Mouse (Mus musculus): ENCODE data around the gene Lrmda.
A peak's percentile ranks its signal among the peaks of the same experiment; 100 is the strongest.

Gene Lrmda

DNA sequence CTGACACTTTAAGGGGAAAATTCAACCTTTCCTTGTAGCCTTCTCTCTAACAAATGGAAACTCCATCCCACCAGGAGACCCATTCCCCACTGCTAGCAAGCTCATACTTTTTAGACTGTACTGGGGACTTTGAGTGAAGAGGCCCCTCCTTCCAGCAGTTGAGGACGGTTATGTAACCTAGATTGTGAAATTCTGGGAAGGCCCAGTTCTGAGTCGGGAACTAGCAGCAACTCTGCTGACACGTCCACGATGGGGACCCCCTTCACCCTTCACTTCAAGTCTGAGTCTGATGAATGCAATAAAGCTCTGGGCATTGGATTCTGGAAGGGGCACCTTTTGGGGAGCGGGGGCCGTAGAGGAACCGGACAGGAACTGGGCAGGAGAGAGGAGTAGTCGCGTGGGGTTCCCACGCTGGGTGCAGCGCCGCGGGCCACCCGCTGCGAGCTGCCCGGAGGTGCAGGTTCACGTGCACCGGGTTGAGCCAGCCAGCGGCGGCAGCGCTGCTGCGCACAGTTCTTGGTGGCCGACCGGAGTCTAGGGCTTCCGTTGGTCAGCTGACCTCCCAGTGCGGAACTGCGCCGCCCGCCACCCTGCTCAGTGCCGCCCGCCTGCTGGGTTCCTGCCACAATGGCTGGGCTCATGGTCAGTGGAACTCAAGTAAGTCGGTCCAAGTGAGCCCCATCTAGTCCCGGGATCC is at the start of gene Lrmda:
Gene Lrmda, plus strand, starts transcription at position 461 of the 697 bp plus-strand sequence.
- DNase-seq (ENCODE audit: extremely low read depth, low read depth) = no peak

DNA sequence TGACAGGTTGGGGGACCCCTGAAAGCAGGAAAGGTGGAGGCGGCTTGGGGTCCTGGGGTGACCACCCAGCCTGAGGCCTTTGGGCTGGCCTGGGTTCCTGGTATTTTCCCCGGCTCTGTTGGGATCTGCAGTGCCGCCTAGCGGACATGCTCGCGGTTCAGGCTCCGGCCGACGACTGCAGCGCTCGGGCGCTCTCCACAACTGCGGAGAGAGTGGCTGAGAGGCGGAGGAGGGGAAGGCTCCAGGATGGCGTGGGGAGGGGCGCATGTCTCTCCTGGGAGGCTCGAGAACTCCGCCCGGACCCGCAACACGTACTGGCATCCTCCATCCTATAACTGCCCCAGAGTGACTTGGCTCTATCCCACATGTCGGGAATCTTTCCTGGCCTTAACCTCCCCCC is 38.0 kb upstream of the Lrmda start:
- no peak for DNase-seq (ENCODE audit: extremely low read depth, low read depth)

DNA sequence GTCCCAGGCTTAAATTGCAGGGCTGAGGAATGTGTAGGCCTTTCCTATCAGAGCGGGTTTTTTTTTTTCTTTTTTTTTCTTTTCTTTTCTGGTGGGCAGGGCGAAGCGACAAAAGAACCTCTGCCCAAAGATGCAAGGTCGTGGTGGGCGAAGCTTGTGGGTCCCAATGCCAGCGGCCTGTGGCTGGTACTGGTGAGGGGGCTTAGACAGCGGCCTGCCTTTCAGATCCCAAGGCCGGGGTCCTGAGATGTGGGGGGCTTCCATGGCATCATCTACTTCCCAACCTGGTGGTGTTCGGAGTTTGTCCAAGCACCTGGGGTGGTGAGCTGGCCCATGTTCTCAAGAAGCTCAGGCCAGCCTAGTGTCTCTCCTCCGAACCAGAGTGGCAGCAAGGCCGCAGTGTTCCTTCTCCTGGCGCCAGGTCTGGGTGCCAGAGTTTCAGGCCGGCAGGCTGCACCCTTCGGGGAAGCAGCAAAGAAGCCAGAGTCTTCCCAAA is 37.4 kb upstream of the Lrmda start:
- DNase-seq (ENCODE audit: extremely low read depth, low read depth) = no peak

DNA sequence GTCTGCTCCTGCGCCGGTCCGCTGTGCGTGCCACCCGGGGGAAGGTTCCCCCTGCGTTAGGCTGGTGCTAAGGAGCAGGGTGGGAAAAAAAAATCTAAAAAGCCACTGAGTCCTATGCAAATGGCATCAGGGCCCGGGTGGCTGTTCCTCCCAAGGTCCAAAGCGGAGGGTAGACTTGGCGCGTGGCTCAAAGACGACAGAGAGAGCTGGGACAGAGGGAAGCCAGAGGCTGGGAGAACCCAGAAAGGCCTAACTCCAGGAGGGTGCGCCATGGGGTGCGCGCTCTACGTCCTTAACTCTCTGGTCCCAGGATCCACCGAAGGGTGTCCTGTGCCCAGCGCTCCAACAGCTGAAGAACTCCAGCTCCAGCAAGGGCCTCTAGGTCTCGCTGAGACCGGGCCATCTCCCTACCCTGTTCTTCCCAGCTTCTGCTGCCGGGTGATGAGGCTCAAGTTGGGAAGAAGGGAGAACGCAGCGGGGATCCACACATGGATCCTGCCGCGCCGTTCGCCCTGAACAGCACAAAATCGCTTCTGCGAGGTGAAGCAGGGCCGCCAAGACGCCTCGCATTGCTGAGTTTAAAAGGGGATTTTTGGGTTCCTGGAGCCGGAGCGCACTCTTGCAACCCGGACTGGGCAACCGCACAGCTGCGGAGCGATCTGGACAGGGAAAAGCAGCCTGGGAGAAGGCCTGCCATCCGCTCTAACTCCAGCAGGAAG is 36.8 kb upstream of the Lrmda start:
- DNase-seq (ENCODE audit: extremely low read depth, low read depth) = no peak

DNA sequence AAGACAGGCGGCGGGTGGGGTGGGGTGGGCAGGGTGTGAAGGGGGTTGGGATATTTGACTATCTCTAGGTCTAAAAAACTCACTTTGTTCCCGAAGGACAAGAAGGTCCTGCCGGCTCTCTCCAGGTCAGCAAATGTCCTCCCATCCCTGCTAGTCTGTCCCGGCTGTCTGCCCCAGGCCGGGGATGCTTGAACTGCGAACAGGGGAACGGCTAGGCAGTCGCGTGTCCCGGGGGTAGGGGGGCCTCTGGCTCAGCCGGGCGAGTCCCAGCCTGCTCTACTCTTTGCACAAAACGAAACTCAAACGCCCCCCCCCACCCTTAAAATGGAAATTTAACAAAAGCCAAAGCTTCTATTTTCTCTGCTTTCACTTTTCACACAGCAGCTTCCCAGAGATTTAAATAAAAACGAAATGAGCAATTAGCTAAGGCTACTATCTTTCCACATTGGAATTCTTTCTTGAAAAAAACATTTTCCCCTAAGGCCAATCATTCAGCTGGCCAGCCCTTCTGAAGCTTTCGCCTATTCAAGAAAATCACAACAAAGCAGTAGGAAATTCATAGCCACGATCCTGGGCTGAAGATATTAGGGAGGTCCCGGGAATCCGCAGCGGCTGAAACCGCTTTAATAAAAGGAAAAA is 36.1 kb upstream of the Lrmda start:
- no peak for DNase-seq (ENCODE audit: extremely low read depth, low read depth)

DNA sequence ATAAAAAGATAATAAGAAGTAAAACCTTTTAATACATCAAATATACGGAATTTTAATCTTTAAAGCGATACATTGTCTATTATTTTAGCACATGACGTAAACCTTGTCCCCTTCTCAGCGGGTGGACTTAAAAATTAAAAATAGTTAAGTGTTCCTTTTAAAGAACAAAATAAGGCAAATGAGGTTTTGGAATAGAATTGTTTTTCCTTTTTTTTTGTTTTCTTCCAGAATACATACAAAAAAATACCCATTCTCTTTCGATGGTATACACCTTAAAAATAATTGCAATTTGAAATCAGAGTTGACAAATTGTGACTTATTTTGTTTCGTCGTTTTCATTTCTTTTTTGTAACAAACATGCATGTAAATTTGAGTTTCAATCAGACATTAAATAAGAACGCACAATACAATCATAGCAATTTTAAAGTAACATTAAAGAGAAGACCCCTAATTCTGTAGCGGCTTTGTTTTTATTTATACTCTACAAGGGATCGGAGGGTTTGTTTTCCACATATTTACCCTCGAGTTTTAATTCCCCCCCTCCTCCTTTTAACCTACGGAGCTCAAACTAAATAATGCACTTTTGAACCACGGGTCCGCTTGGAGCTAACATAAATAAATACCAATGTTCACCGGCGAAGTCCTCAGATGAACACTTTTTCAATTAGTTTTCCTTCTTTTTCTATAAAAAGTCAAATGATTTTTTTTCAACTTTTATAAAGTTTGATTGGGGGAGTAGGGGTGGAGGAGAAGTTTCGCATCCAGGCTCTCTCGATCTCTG is 35.4 kb upstream of the Lrmda start:
- DNase-seq (ENCODE audit: extremely low read depth, low read depth) = no peak

DNA sequence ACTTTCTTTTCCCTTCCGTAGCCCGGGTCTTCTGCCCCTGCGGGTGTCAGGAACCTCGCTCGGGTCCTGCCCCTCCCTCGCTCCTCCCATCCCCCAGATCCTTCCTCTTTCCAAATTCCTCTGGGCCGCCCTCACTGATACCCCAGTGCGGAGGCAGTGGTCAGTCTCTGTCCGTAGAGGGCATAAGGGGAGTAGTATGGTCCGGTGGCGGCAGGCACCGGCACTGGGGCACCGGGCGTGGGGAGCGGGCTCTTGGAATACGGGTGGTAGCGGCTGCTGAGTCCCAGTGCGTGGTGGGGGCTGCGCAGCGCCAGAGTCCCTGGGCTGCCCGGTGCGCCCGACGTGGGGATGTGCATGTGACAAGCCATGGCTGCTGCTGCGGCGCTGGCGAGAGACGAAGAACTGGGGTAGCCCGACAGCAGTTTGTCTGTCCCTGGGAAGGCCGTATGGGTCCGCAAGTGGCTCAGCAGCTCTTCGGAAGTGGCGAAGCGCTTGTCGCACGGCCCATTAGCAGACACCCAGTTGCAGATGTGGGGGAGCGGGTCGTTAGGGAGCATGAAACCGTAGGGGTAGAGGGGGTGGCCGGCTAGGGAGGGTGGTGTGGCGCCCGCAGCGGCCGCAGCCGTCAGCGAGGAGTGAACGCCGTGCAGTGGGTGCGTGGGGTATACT is 34.6 kb upstream of the Lrmda start:
- no peak for DNase-seq (ENCODE audit: extremely low read depth, low read depth)

DNA sequence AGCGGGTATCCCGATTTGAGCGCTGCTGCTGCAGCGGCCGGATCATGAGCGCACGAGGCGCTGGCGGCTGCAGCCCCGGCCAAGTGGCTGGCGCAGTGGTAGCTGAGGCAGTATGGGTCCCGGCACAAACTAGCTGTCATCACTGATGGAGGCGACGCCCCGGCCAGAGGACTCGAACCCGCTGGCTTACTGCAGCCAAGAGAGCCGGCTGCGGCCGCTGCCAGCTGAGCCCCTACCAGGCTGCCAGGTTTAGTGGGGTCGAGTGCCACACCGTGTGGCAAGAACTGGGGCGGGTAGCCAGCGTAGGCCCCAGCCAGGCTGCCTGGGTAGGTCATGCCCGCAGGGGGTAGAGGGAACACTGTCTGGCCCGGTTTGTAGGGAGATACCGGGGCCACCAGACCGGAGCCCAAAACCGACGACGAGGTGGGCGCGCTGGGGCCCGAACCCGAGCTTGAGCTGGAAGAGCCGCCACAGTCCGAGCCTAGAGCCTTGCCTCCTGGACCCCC is 34.0 kb upstream of the Lrmda start:
- no peak for DNase-seq (ENCODE audit: extremely low read depth, low read depth)

DNA sequence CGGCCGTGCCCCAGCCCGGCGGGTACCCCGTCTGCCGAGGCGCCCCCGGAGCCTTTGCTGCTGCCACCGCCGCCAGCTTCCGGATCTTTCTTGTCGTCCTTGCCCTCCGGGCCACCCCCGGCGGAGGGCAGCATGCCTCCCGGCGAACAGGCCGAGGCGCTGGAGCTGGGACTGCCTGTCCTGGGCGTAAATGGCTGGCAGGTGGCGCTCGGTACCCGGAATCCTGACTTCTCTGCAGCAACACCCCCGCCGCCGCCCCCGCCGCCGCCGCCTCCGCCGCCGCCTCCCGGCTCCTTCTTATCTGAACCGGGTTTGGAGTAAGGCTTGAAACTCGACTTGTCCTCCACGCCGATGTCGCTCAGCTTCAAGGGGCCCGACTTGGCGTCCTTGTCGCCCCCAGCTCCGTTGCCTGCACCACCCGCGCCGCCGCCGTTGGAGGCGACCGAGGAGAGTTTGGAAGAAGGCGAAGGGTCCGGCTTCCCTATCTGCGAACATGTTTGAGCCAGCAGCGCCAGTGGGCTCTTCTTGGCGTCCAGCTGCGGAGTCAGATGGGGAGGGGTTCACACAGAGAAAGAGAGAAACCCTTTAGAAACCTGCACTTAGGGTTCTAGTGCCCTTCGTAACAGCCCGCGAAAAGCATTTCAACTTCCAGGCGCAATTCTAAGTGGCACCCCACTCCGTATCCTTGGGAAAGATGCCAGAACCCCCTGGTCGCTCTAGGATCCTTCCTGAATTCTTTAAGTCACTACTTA is 33.4 kb upstream of the Lrmda start:
- no peak for DNase-seq (ENCODE audit: extremely low read depth, low read depth)

DNA sequence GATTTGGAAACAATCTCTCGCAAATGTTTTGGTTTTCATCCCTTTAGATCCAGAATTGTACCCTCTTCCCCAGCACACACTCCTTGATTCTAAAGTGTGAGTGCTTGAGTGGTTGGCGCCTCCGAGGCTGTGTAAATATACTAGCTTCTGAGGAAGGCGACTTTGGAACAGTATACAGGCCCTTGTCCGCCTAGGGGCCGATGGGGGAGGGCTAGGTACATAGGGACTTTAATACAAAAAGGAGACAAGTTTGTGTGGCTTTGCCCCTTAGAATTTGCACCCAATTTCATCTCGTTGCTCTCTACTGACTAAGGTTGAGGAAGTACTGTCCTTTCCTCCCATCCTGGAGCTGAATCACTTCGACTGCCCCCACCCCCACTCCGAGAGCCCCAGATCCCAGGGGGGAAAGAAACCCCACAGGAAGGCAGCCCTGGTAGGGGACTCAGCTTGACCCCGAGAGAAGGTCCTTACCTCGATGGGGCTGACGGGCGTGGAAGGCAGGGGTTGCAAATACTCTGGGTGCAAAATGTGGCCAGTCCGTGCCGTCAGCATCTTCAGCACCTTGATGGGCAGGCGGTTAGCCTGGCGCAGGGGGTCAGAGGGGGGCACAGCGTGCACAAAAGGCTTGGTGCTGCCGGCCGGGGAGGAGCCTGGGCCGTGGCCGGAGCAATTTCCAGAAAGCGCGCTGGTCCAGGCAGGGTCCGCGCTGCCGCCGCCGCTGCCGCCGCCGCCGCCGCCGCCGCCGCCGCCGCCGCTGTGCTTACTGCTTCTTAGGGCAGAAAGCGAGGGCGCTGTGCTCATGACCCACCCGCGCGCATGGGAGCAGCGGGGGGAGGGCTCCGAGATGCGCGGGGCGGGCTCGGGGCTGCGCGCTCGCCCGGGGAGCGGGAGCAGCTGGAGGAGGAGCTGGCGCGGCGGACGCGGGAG is 32.5 kb upstream of the Lrmda start:
- DNase-seq (ENCODE audit: extremely low read depth, low read depth) = no peak

DNA sequence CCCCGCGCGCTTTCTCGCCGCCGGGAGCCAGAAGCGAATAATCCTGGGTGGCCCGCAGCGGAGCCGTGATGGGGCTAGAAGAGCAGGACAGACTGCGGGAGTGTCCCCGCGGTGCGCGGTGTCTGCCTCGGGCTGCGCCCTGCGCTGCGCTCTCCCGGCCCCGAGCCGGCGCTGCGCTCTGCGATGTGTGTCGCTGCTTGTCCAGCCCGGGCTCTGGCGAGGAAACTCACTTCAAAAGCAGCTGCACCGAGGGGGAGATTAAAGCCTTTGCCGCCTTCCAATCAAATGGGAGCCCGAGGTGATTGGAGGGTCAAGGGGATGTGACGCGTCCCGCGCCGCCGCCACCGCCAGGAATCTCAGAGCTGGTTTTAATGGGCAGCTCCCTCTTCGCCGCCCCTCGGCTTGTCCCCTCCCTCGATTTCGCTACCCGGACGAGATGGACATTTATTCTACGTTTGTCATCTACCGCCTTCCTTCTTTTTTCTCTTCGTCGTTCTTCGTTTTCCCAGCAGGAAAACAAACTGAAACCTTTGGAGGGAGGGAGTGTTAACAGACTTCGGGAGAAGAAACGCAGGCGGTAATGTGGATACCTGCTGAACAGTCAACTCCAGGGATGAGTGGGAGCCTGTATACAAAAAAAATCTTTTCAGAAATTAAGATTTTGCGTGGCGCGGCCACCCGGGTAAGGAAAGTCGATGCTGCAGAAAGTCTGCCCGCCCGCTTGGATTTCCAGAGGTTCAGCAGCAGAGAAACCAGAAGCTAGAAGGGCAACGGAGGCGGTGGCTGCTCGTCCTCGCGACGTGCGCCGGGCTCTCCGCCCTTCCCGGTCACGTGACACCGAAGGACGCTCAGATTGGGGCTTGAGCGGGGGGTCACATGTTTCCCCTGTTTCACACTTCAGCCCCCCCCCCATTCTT is 31.6 kb upstream of the Lrmda start:
- DNase-seq (ENCODE audit: extremely low read depth, low read depth) = peak; percentile 78

DNA sequence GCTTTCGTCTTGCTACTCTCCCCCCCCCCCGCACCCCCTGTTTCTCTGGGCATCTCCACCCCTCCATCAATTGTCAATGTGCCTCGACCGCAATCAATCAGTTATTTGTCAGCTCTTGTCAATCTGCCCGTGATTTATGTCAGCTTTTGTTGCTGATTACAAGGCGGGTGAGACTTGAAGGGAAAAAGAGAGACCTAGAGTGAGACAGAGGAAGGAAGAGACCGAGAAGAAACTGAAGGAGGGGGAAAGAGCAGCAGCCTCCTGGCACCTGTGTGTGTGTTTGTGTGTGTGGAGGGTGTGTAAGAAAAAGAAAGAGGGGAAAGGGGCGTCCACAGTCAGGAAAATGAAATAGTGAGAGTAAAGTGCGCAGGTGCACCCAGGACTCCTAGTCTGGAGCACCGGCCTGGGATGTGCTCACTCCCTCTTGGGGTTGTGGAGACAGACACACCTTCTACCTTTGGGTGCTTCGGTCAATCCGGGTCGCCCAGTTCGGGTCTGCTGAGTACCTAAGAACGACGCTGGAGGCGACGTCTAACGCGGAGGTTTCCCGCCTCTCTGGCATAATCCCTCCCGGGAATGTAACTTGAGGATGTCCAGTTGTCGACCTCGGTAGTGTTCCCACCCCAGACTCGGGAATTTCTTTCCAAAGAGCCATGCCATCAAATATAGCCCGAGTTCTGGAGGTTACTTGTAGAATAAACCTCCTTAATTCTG is 30.8 kb upstream of the Lrmda start:
- no peak for DNase-seq (ENCODE audit: extremely low read depth, low read depth)

DNA sequence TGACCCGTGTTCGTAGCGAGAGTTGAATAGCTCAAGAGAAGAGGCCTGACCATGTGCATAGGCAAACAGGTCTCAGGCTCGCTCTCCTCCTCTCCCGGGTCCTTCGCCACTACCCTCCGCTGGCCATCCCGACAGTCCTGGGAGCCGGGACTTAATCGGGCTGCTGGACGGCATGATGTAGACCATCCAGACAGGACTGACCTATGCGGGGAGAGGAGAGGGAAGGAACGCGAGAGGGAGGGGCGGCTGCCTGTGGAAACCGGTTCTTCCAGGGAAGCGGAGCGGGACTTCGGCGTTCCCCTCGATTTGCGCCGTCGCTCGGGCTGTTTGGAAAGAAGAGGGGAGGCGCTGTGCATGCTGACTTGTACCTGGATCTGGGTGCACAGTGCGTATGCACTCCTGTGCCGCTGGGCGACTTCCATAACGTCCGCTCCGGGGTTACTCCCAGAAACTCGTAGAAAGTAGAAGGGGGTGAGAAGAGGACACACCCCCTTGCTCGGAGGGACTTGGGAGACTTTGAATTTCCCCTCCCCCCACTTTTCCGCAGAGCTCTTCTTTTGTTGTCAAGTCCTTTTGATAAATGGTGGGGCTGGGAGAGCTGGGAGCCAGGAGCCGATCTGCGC is 30.1 kb upstream of the Lrmda start, which contains the start of gene Zfp503:
Gene Zfp503, minus strand, starts transcription at position 311 of the 623 bp plus-strand sequence.
- DNase-seq (ENCODE audit: extremely low read depth, low read depth) = no peak

DNA sequence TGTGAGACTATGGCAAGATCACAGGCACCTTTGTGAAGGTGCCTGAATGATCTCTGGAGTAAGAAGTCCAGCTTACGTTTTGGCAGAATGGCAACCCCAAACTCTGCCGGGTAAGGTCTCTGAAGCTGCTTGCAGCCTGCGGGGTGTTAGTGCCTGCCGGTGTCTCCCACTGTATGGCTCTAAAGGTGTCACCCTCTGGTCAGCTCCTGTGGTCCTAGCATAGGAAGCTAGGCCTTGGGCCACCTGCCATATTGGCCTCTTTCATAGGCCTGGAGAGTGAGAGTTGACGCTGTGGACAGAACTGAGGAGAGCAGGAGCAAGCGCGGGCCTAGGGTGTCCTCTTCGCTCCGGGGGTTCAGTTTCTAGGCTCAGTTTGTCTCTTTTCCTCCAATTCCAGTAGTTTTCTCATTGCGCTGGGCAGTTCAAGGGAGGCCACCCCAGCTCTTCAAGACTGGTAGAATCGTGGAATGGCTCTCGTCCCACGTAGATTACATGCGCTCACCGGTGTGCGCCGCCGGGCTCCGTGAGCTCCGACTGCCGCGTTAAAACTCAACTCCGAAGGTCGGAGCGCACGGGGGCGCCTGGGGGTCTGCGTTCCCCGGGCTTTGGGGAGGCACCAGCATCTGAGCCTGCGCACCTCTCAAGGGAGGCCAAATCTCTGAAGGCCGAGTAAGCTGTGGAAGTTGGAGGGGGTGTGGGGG is 29.0 kb upstream of the Lrmda start:
- DNase-seq (ENCODE audit: extremely low read depth, low read depth) = no peak

DNA sequence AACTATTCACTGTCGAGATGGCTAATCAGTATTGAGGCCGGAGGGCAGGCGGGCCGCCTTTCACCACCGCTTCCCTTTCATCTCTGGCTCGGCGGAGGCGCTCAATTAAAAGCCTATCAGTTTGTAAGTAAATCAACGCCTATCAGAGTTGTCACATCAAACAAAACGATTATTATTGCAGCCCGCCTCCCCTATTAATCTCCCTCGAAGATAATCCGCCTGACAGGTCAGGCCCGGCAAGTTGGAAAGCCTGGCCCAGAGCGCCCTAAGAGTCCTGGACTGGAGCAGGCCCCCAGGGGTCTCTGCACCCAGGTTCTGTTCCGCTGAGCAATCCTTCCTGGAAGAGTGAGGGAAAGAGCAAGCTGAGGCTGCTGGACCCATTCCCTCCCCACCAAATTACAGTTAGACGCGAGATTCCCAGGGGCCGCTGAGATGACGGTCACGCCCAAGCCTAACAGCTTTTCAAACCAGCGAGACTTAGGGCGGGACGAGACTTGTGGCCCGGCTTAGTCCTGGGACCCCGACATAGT is 28.2 kb upstream of the Lrmda start:
- no peak for DNase-seq (ENCODE audit: extremely low read depth, low read depth)

DNA sequence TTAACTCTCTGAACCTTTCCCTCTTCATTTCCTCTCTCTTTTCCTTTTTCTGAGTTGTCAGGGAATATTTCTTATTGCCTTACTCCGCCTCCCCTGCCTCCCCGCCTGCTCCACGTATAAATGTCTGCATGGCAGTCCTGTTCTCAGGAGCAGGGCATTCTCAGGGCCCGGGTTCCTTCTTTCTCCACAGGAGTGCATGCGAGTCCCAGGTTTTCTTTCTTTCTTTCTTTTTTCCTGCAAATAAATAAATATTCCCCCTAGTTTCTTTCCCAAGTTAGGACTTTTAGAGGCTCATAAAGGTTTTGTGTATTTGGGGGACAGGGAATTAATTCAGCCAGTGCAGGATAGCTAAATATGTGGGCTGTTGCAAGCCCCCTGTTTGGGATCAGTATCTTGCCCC is 27.7 kb upstream of the Lrmda start:
- DNase-seq (ENCODE audit: extremely low read depth, low read depth) = no peak
